Mouse (Mus musculus): ENCODE measurements around the gene Dnajb12.

DNA sequence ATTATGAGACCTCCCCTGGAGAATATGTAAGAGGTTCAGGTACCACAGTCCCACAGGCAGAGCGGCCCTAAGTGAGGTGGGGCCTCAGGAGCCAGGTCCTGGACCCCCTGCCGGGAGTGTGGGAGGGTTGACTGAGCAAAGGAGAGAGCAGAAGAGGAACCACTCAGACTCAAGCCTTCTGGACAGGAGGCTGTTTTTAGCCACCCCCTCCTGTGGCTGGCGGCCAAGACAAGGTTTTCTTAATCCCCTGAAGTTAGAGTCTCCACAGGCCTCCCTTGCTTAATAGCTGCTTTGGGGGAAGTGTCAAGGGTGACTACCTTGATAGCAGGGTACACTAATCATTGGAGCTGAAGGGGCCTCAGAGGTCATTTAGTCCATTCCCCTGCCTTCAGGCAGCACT lies 44.9 kb downstream of the Dnajb12 start:
- TF ChIP-seq POLR2A (IDR thresholded peaks at IDR 0.05; ENCODE audit: control insufficient read depth, extremely low read depth, insufficient read depth, low read length, poor library complexity): no peak
- no peak for TF ChIP-seq CTCF (IDR thresholded peaks at IDR 0.05; ENCODE audit: borderline replicate concordance, control insufficient read depth, extremely low read depth, insufficient read depth, low read length, poor library complexity)
